Mouse (Mus musculus): ENCODE measurements around the gene Gna12. TPM values are rescaled to one million over a fixed set of nuclear protein-coding genes. Genes with fewer than 3 reads are reported as not detected.
A peak's percentile ranks its signal among the peaks of the same experiment; 100 is the strongest.

Gene Gna12
- total and polyA plus RNA-seq, 3 experiments: 46.0 to 55.2 TPM; not detected in 1

DNA sequence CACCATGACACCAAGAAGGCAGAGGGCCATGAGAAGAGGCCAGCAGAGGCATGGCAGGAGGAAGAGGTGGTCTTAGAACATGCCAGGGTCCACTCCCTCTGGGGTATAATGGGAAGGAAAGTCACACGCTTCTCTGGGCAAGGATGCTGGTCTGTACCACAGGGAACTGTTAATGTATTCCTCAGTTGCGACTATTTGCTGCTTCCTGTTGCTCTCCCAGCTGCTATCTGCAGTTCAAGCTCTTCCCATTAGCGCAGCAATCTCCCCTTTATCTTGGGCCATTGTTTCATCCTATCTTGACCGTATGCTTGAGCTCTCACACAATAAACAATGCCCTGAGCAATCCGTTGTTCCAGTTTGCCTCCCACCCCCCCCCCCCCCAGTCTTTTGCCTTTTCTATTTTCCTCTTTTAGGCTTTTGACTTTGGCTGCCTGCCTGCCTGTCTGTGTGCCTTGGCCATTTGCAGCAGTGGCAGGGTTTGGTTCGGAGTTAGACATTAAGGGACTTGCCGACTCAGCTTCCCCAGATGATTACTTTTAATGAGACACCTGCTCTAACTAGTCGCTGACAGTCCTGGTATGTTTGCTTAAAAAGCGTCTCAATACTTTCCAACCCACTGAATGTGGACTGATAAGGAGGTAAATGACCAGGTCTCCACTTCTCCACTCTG lies 15.0 kb downstream of the Gna12 start (continued):
- peak; percentile 49; the same call in 1 of the 2 replicates for TF ChIP-seq SIN3A (IDR thresholded peaks at IDR 0.05; ENCODE audit: low read length)
- TF ChIP-seq TAL1 (IDR thresholded peaks at IDR 0.05; ENCODE audit: low read length): no peak; the same call in 1 of the 2 replicates
- TF ChIP-seq BHLHE40 (IDR thresholded peaks at IDR 0.05; ENCODE audit: borderline replicate concordance, low read depth, low read length): no peak
- TF ChIP-seq HCFC1 (IDR thresholded peaks at IDR 0.05; ENCODE audit: low read depth, low read length): 0 out of 2 replicates have a peak, but pooled peaks have one; percentile 40
- no peak for TF ChIP-seq E2F4 (IDR thresholded peaks at IDR 0.05; ENCODE audit: borderline replicate concordance, low read depth, low read length)
- peak; percentile 41; the same call in 1 of the 2 replicates for TF ChIP-seq ZNF384 (IDR thresholded peaks at IDR 0.05; ENCODE audit: low read depth, low read length)
- no peak for TF ChIP-seq RAD21 (IDR thresholded peaks at IDR 0.05; ENCODE audit: low read depth, low read length)
- no peak for TF ChIP-seq KAT2A (conservative IDR thresholded peaks at IDR 0.05; ENCODE audit: low read depth, low read length)
- peak; percentile 65 for TF ChIP-seq RCOR1 (IDR thresholded peaks at IDR 0.05; ENCODE audit: low read depth, low read length)
- TF ChIP-seq TBP (IDR thresholded peaks at IDR 0.05; ENCODE audit: low read depth, low read length): no peak
- no peak for TF ChIP-seq CHD2 (IDR thresholded peaks at IDR 0.05; ENCODE audit: low read length)
- TF ChIP-seq EP300 (IDR thresholded peaks at IDR 0.05; ENCODE audit: low read depth in 1 of 2, low read length in 2 of 2): peak; percentile 67 to 76
- no peak for TF ChIP-seq POLR2A (IDR thresholded peaks at IDR 0.05; ENCODE audit: control insufficient read depth in 1 of 2, insufficient read depth in 1 of 2, low read depth in 1 of 2, low read length in 2 of 2, poor library complexity in 1 of 2)

DNA sequence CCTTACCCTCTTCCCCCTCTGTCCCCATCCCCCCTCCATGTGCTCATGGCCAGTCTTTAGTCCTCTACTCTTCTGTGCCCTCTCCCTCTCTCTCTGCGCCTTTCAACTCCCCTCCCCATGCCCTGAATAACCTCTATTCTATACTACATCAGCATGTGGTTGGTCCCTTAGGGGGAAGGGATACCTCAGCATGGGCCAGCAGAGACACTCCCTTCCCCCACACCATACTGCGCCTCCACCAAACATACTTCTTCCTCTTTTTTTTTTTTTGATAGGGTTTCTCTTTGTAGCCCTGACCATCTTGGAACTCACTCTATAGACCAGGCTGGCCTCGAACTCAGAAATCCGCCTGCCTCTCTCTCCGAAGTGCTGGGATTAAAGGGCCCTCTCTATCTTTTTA lies 15.8 kb downstream of the Gna12 start:
- DNase-seq (ENCODE audit: low read depth, low spot score): peak; percentile 74
- Histone ChIP-seq H3K9ac (ENCODE audit: control insufficient read depth, low read depth, low read length, poor library complexity, severe bottlenecking) (peak overlapping the region; percentile 47), H3K4me3 (ENCODE audit: control insufficient read depth in 1 of 2, insufficient read depth in 1 of 2, low read depth in 2 of 2, low read length in 2 of 2) (no peak overlapping the region), H3K27me3 (ENCODE audit: control insufficient read depth in 1 of 2, insufficient read depth in 2 of 2, low read length in 2 of 2) (no peaks in the 10 kb centered on the region), H3K79me2 (ENCODE audit: control insufficient read depth, insufficient read depth, low read length, poor library complexity) (peaks cover 5% of the 10 kb centered on the region; the same call in 1 of the 2 replicates), H3K27ac (ENCODE audit: control insufficient read depth, low read depth, low read length) (peak overlapping the region; percentile 89), H3K4me1 (ENCODE audit: control insufficient read depth in 1 of 2, insufficient read depth in 2 of 2, low read length in 2 of 2) (peaks cover 13 to 29% of the 10 kb centered on the region in 2 experiments), H3K36me3 (ENCODE audit: control insufficient read depth in 1 of 2, insufficient read depth in 2 of 2, low read length in 2 of 2) (peaks cover 0 to 23% of the 10 kb centered on the region in 2 experiments; a peak in 2 of 4 replicates), H3K9me3 (replicated peaks; ENCODE audit: insufficient read depth, low read length) (no peaks in the 10 kb centered on the region)
- TF ChIP-seq RAD21 (IDR thresholded peaks at IDR 0.05; ENCODE audit: low read depth, low read length) (no peak), TAL1 (IDR thresholded peaks at IDR 0.05; ENCODE audit: low read length) (no peak), NELFE (IDR thresholded peaks at IDR 0.05; ENCODE audit: low read depth, low read length) (no peak), ETS1 (IDR thresholded peaks at IDR 0.05; ENCODE audit: low read depth, low read length) (peak; percentile 42; the same call in 1 of the 2 replicates), ZNF384 (IDR thresholded peaks at IDR 0.05; ENCODE audit: low read depth, low read length) (peak; percentile 95), EP300 (IDR thresholded peaks at IDR 0.05; ENCODE audit: low read depth in 1 of 2, low read length in 2 of 2) (peak in 1 of 2 experiments; percentile 34; a peak in 2 of 4 replicates), CHD2 (IDR thresholded peaks at IDR 0.05; ENCODE audit: low read length) (peak; percentile 81), NRF1 (IDR thresholded peaks at IDR 0.05; ENCODE audit: insufficient read depth, low read depth, low read length, poor library complexity, severe bottlenecking) (no peak), MYB (IDR thresholded peaks at IDR 0.05; ENCODE audit: low read depth, low read length) (no peak), MAFK (IDR thresholded peaks at IDR 0.05; ENCODE audit: borderline replicate concordance, low read depth, low read length) (no peak), JUND (IDR thresholded peaks at IDR 0.05; ENCODE audit: low read depth, low read length) (no peak), CTCF (IDR thresholded peaks at IDR 0.05 in 2 of 3, conservative IDR thresholded peaks at IDR 0.05 in 1 of 3; ENCODE audit: control insufficient read depth in 1 of 3, insufficient read depth in 1 of 3, low read depth in 2 of 3, low read length in 3 of 3, poor library complexity in 1 of 3, severe bottlenecking in 1 of 3) (no peak), UBTF (IDR thresholded peaks at IDR 0.05; ENCODE audit: borderline replicate concordance, insufficient read depth, low read depth, low read length) (no peak), POLR2A (IDR thresholded peaks at IDR 0.05; ENCODE audit: control insufficient read depth in 1 of 2, insufficient read depth in 1 of 2, low read depth in 1 of 2, low read length in 2 of 2, poor library complexity in 1 of 2) (no peak), TBP (IDR thresholded peaks at IDR 0.05; ENCODE audit: low read depth, low read length) (peak; percentile 3; the same call in 1 of the 2 replicates), MYC (IDR thresholded peaks at IDR 0.05; ENCODE audit: low read depth, low read length) (peak; percentile 80; the same call in 1 of the 2 replicates)

All from MEL (cell line).